Mouse (Mus musculus): Measurements from ENCODE around the gene Spaca3. TPM values are rescaled to one million over a fixed set of nuclear protein-coding genes. Genes with fewer than 3 reads are reported as not detected.

Gene Spaca3
- polyA plus RNA-seq, 1 experiment from 2014 or later = not detected

Other genes with a start within 250 kb of the Spaca3 start
- 24.3 and 25.8 TPM in 2 replicates for gene Myo1d, start 78.3 kb upstream of the Spaca3 start, polyA plus RNA-seq (2014; fragmentation: Nextera tagmentation; extraction: Ambion mirVana)
- gene Tmem98, start 48.2 kb upstream of the Spaca3 start, polyA plus RNA-seq (2014; fragmentation: Nextera tagmentation; extraction: Ambion mirVana) = 128 and 132 TPM in 2 replicates